Mouse (Mus musculus): Measurements from ENCODE around the gene Pth1r. TPM values are rescaled to one million over a fixed set of nuclear protein-coding genes. Genes with fewer than 3 reads are reported as not detected.

The Pth1r gene
- polyA plus RNA-seq, 1 experiment, result 0.11 TPM

DNA sequence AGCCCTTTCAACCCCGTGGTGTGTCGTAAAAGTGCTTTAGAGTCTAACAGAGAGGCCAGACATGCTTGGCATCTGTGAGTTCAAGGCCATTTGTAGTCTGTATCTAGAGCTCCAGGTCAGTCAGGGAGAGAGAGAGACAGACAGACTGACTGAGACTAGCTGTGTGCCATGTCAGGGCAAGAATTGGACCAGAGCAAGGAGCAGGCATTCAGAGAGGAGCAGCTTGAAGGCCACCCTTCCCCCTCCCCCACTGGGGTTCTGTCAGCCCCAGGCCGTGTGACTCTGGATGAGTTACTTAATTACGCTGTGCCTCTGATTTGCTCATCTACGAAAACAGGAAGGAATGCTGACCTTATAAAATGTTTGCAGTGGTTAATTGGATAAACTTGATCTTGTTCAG lies 64.7 kb downstream of the Pth1r start:
- H3K9me3 ChIP-seq, result no peaks in the 10 kb centered on the region
- H3K27me3 ChIP-seq (replicated peaks), result no peaks in the 10 kb centered on the region
- H3K4me1 ChIP-seq, result peaks cover 97% of the 10 kb centered on the region
- H3K36me3 ChIP-seq (replicated peaks; ENCODE audit: low read length), result peaks cover 51% of the 10 kb centered on the region
- no peak overlapping the region for H3K4me3 ChIP-seq (replicated peaks)
- TF ChIP-seq FLI1 (IDR thresholded peaks at IDR 0.05; ENCODE audit: low read length) (no peak), GATA1 (IDR thresholded peaks at IDR 0.05; ENCODE audit: borderline replicate concordance, low read length) (no peak)

DNA sequence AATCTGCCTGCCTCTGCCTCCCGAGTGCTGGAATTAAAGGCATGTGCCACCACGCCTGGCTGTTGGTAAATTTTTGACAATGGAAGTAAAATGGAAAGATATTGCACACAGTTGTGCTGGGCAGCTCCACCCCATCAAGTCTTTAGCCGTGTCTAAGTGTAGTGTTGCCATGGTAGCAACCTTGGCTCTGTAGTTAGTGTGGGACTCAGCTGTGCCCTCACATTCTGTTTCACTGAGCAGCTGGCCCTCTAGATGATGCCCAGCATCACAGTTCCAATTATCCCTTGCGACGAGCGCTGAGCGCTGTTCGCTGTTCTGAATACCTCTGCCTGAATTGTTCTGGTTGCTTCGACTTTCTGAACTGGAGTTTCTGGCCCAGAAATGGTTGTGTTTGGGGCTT lies 65.1 kb downstream of the Pth1r start:
- H3K4me1 ChIP-seq, result peaks cover 97% of the 10 kb centered on the region

DNA sequence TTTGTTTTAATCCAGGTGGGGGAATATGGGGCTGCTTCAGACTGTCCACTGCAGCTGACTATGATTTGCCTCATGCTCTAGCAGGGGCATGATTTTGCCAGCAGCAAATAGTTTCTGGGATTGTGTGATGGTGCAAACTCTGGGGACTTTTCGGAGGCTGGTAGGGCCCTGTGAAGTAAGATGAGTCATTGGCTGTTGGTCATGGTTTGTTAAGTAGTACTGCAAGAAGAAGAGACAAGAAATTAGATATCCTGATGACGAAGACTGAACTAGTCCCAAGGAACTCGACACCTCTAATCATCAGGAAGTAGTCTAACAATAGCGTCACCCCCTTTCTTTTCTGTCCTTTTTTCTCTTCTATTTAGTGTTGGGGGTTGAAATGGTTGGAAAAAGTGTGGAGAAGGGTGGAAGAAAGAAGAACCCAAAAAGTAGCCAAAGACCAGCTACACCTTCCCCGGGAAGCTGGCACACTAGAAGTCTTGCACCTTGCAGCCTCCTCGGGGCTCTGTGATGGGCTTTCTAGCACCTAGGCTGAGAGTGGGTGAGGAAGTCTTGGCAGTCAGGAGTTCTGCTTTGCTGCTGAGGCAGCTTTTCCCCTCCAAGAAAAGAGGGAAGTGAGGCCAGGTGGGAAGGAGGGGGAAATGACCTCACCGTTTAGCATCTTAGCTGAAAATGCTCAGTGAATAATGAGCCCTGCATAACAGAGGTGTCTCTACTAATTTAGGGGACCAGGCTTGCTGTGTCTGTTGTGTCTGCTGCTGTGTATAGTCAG lies 66.0 kb downstream of the Pth1r start:
- peaks cover 97% of the 10 kb centered on the region for H3K4me1 ChIP-seq

More for the DNA sequence above, 65.1 kb downstream of the Pth1r start:
- Histone ChIP-seq H3K27me3 (replicated peaks) (no peaks in the 10 kb centered on the region), H3K4me3 (replicated peaks) (no peak overlapping the region), H3K9me3 (no peaks in the 10 kb centered on the region), H3K36me3 (replicated peaks; ENCODE audit: low read length) (peaks cover 47% of the 10 kb centered on the region)
- no peak for TF ChIP-seq GATA1 (IDR thresholded peaks at IDR 0.05; ENCODE audit: borderline replicate concordance, low read length)
- TF ChIP-seq FLI1 (IDR thresholded peaks at IDR 0.05; ENCODE audit: low read length), result no peak

DNA sequence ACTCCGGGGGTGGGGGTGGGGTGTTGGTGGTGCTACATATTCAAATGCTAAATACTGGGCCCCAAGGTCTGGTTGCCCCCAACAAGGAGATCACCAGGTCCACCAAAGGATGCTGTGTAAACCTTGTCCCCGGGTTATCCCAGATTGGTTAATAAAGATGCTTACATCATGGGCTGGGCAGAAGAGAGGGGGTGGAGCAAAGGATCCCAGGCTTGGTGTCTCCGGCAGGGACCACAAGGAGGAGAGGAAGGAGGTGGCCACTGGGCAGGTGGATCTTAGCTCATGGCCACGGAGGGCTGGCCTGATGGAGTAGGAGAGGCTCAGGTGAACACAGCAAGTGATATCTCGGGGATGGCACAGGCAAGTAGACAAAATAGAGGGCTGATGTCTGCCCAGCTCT lies 68.1 kb downstream of the Pth1r start:
- H3K4me1 ChIP-seq, result peaks cover 97% of the 10 kb centered on the region

More for the DNA sequence above, 66.0 kb downstream of the Pth1r start:
- TF ChIP-seq FLI1 (IDR thresholded peaks at IDR 0.05; ENCODE audit: low read length), result no peak
- TF ChIP-seq GATA1 (IDR thresholded peaks at IDR 0.05; ENCODE audit: borderline replicate concordance, low read length), result no peak
- Histone ChIP-seq H3K27me3 (replicated peaks) (no peaks in the 10 kb centered on the region), H3K9me3 (no peaks in the 10 kb centered on the region), H3K36me3 (replicated peaks; ENCODE audit: low read length) (peaks cover 42% of the 10 kb centered on the region), H3K4me3 (replicated peaks) (peak overlapping the region; percentile 28)

DNA sequence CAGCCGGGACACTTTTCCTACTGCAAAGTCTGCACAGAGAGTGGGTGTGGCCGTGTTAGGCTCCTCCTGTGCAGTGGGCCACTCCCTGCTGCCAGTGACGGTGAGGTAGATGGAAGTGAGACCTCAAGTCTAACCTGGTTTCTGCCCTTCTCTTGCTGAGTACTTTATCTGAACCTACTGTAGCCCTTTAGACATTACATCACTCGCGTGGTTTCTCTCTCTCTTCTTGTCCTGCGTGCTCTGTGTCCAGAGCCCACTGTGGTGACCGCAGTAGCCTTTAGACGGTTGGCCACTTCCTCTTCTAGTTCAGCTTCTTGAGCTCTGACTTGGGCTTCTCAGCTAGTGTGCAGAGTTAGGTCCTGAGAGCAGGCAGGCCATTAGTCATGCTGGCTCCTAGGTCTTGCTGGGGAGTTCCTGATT lies 70.4 kb downstream of the Pth1r start:
- Histone ChIP-seq H3K4me1 (peaks cover 98% of the 10 kb centered on the region), H3K9me3 (no peaks in the 10 kb centered on the region), H3K4me3 (replicated peaks) (peak overlapping the region; percentile 90), H3K36me3 (replicated peaks; ENCODE audit: low read length) (peaks cover 58% of the 10 kb centered on the region), H3K27me3 (replicated peaks) (no peaks in the 10 kb centered on the region)
- TF ChIP-seq FLI1 (IDR thresholded peaks at IDR 0.05; ENCODE audit: low read length) (no peak), GATA1 (IDR thresholded peaks at IDR 0.05; ENCODE audit: borderline replicate concordance, low read length) (no peak)

More for the DNA sequence above, 68.1 kb downstream of the Pth1r start:
- Histone ChIP-seq H3K9me3 (no peaks in the 10 kb centered on the region), H3K27me3 (replicated peaks) (no peaks in the 10 kb centered on the region), H3K36me3 (replicated peaks; ENCODE audit: low read length) (peaks cover 50% of the 10 kb centered on the region), H3K4me3 (replicated peaks) (no peak overlapping the region)
- TF ChIP-seq GATA1 (IDR thresholded peaks at IDR 0.05; ENCODE audit: borderline replicate concordance, low read length), result no peak
- no peak for TF ChIP-seq FLI1 (IDR thresholded peaks at IDR 0.05; ENCODE audit: low read length)

DNA sequence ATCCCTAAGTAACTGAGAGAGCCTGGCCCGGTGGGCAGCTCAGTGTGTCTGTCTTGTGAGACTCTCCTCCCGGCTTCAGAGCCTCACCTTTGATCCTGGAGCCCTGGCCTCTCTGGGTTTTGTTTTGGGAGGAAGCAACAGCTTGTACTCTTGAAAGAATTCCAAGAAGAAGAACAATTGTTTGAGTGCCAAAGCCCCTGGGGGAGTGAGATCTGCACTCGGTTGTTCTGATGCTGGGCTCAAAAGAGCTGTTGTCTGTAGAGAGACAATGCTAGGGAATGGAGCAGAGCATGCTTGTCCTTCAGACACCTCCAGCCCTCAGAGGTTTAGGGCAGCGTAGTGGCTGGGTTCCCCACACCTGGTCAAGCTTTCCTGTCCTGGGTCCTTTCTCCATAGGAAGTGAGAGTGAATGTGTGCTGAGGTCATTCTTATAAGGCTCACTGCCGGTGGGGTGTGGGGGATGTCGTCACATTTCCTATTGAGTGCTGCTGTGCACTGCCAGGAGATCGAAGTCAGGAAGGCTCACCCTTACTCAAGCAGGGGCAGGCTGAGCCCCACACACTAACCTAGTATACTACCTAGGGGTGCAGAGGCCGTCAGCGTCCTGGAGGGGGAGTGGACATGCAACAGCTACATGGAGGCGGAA lies 73.7 kb downstream of the Pth1r start:
- Histone ChIP-seq H3K27me3 (replicated peaks) (no peaks in the 10 kb centered on the region), H3K4me3 (replicated peaks) (peak overlapping the region; percentile 62), H3K4me1 (peaks cover 100% of the 10 kb centered on the region), H3K9me3 (no peaks in the 10 kb centered on the region), H3K36me3 (replicated peaks; ENCODE audit: low read length) (peaks cover 65% of the 10 kb centered on the region)
- TF ChIP-seq GATA1 (IDR thresholded peaks at IDR 0.05; ENCODE audit: borderline replicate concordance, low read length) (no peak), FLI1 (IDR thresholded peaks at IDR 0.05; ENCODE audit: low read length) (no peak)

DNA sequence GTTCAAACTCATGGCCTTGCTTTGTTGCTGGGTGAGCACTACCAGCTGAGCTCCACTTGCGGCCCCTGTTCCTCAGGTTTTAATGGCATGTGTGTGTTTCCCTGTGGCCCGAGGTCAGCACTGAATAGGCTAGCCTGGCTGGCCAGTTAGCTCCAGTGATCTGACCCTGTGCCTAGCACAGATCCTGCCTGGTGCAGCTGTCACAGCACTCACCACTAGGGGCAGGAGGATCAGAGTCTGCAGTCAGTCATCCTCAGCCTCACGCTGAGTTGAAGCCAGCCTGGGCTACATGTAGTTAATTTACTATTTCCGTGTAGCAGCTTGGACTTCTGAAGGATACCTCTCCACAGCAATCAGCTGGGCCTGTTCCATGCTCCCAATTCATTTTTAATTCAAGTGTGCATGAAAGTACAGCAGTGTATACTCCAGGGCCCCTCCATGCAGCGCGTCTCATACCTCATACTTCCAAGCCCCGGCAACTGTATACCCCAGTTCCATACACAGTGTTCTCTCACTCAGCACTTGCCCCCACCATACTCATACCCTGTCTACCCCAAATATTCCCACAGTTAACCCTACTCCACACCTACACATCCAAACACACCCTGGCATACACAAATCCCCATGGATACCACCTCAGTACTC lies 74.4 kb downstream of the Pth1r start:
- H3K27me3 ChIP-seq (replicated peaks), result no peaks in the 10 kb centered on the region
- peaks cover 100% of the 10 kb centered on the region for H3K4me1 ChIP-seq
- H3K36me3 ChIP-seq (replicated peaks; ENCODE audit: low read length), result peaks cover 68% of the 10 kb centered on the region
- H3K4me3 ChIP-seq (replicated peaks), result peak overlapping the region; percentile 72
- no peaks in the 10 kb centered on the region for H3K9me3 ChIP-seq
- no peak for TF ChIP-seq FLI1 (IDR thresholded peaks at IDR 0.05; ENCODE audit: low read length)
- TF ChIP-seq GATA1 (IDR thresholded peaks at IDR 0.05; ENCODE audit: borderline replicate concordance, low read length), result no peak

Other genes with a start within 250 kb of the Pth1r start
- 0.95 and 4.6 TPM in 2 replicates for gene Setd2, start 214.5 kb downstream of the Pth1r start, polyA plus RNA-seq (2012; ENCODE audit: insufficient read depth, low replicate concordance)
- 6.7 and 12.4 TPM in 2 replicates for gene Nradd, start 122.7 kb downstream of the Pth1r start, polyA plus RNA-seq (2012; ENCODE audit: insufficient read depth, low replicate concordance)
- gene Nbeal2, start 93.0 kb downstream of the Pth1r start, polyA plus RNA-seq (2012; ENCODE audit: insufficient read depth, low replicate concordance), result 102 and 106 TPM in 2 replicates
- 77.7 and 537 TPM in 2 replicates for gene Ccdc12, start 90.6 kb downstream of the Pth1r start, polyA plus RNA-seq (2012; ENCODE audit: insufficient read depth, low replicate concordance)
- not detected in 2 replicates for gene Myl3, start 5.3 kb downstream of the Pth1r start, polyA plus RNA-seq (2012; ENCODE audit: insufficient read depth, low replicate concordance)
- not detected in 2 replicates for gene Prss42, start 51.0 kb upstream of the Pth1r start, polyA plus RNA-seq (2012; ENCODE audit: insufficient read depth, low replicate concordance)
- not detected in 2 replicates for gene Prss44, start 66.8 kb upstream of the Pth1r start, polyA plus RNA-seq (2012; ENCODE audit: insufficient read depth, low replicate concordance)
- not detected in 2 replicates for gene Prss43, start 79.5 kb upstream of the Pth1r start, polyA plus RNA-seq (2012; ENCODE audit: insufficient read depth, low replicate concordance)
- gene Prss45, start 87.4 kb upstream of the Pth1r start, polyA plus RNA-seq (2012; ENCODE audit: insufficient read depth, low replicate concordance), result not detected in 2 replicates
- gene Prss46, start 97.4 kb upstream of the Pth1r start, polyA plus RNA-seq (2012; ENCODE audit: insufficient read depth, low replicate concordance), result not detected in 2 replicates
- 0.70 TPM in 1 of 2 replicates, not detected in the other for gene Prss50, start 110.8 kb upstream of the Pth1r start, polyA plus RNA-seq (2012; ENCODE audit: insufficient read depth, low replicate concordance)
- 2.1 and 6.7 TPM in 2 replicates for gene Als2cl, start 132.7 kb upstream of the Pth1r start, polyA plus RNA-seq (2012; ENCODE audit: insufficient read depth, low replicate concordance)
- gene Tmie, start 133.0 kb upstream of the Pth1r start, polyA plus RNA-seq (2012; ENCODE audit: insufficient read depth, low replicate concordance), result 2.2 and 4.5 TPM in 2 replicates
- gene Fam240a, start 169.7 kb upstream of the Pth1r start, polyA plus RNA-seq (2012; ENCODE audit: insufficient read depth, low replicate concordance), result not detected in 2 replicates
- not detected in 2 replicates for gene Tdgf1, start 199.0 kb upstream of the Pth1r start, polyA plus RNA-seq (2012; ENCODE audit: insufficient read depth, low replicate concordance)
- not detected in 2 replicates for gene Lrrc2, start 204.4 kb upstream of the Pth1r start, polyA plus RNA-seq (2012; ENCODE audit: insufficient read depth, low replicate concordance)
- gene Rtp3, start 243.4 kb upstream of the Pth1r start, polyA plus RNA-seq (2012; ENCODE audit: insufficient read depth, low replicate concordance), result not detected in 2 replicates

Data from megakaryocyte, embryonic 14.5 days (primary cell).